Mouse (Mus musculus) liver, adult 2 months (tissue): ENCODE data around the gene Vav3. TPM values are rescaled to one million over a fixed set of nuclear protein-coding genes. Genes with fewer than 3 reads are reported as not detected.

Source experiments
- DNase-seq: peaks from one replicate; pipeline ENCODE4 v3.0.0-alpha.2; 2011; ENCODE audit warnings: low read depth, low spot score; ENCODE audit errors: extremely low read depth
- H3K27ac ChIP-seq: fragments of 200-500 bp; replicated peaks from 2 replicates; pipeline ENCODE4 v1.5.1; 2012; ENCODE audit warnings: low read depth, mild to moderate bottlenecking, control low read depth, inconsistent platforms, low read length; ENCODE audit not compliant: insufficient read depth
- H3K27me3 ChIP-seq: fragments of 200-500 bp; 2 replicates; pipeline ENCODE4 v1.6.1; 2012; ENCODE audit warnings: mild to moderate bottlenecking, moderate library complexity, low read length, inconsistent platforms; ENCODE audit not compliant: control insufficient read depth, insufficient read depth
- H3K36me3 ChIP-seq: fragments of 200-500 bp; 2 replicates; pipeline ENCODE4 v1.6.1; 2012; ENCODE audit warnings: low read length, inconsistent platforms; ENCODE audit not compliant: control insufficient read depth, insufficient read depth
- H3K4me1 ChIP-seq: fragments of 200-500 bp; 2 replicates; pipeline ENCODE4 v1.6.1; 2011; ENCODE audit warnings: low read length; ENCODE audit not compliant: control insufficient read depth, insufficient read depth
- H3K4me3 ChIP-seq: fragments of 200-500 bp; 2 replicates; pipeline ENCODE4 v1.5.1; 2011; ENCODE audit warnings: low read depth, mild to moderate bottlenecking, control low read depth, low read length, moderate library complexity; ENCODE audit not compliant: insufficient read depth
- H3K79me2 ChIP-seq: fragments of 200-500 bp; 2 replicates; pipeline ENCODE4 v1.6.1; 2012; ENCODE audit warnings: inconsistent platforms, mild to moderate bottlenecking, low read length, moderate library complexity; ENCODE audit not compliant: control insufficient read depth, insufficient read depth
- H3K9ac ChIP-seq: fragments of 200-500 bp; 2 replicates; pipeline ENCODE4 v1.6.1; 2012; ENCODE audit warnings: low read depth, mild to moderate bottlenecking, control low read depth, inconsistent platforms, low read length
- CTCF ChIP-seq: fragments of 200-500 bp; IDR thresholded peaks from 2 replicates; pipeline ENCODE4 v1.5.1; 2011; ENCODE audit warnings: low read depth, low read length, control low read depth
- POLR2A ChIP-seq: fragments of 200-500 bp; IDR thresholded peaks from 2 replicates; pipeline ENCODE4 v1.6.1; 2011; ENCODE audit warnings: low read length, control low read depth; ENCODE audit not compliant: insufficient read depth; ENCODE audit errors: extremely low read depth
- WGBS: fragments of 180-500 bp; shearing (Covaris S2); methylation state at CpG from one replicate; pipeline ENCODE4 v1.1.7; 2018; 5-methylcytosine and 5-hydroxymethylcytosine counted together
- polyA plus RNA-seq: library from polyadenylated mRNA; depleted of rRNA; stranded (reverse); fragments of >200 nt; gene quantifications from 2 replicates; pipeline ENCODE4 v1.2.3, GENCODE M21; 2012
- total RNA-seq: library from RNA; depleted of rRNA; stranded (reverse); fragments of >200 nt; gene quantifications from 2 replicates; pipeline ENCODE4 v1.2.3, GENCODE M21; 2014

The Vav3 gene
- total and polyA plus RNA-seq, 2 experiments, result 0.29 to 3.0 TPM

- no peak overlapping the region for H3K9ac ChIP-seq
- 69% methylated on average over 9 of the region's 9 CpGs for WGBS
- H3K27ac ChIP-seq, result no peak overlapping the region
- H3K27me3 ChIP-seq, result no peaks in the 10 kb centered on the region
- TF ChIP-seq POLR2A (no peak), CTCF (no peak)
- no peak overlapping the region for H3K4me3 ChIP-seq
- H3K36me3 ChIP-seq, result no peaks in the 10 kb centered on the region
- no peak for DNase-seq
- H3K4me1 ChIP-seq, result no peaks in the 10 kb centered on the region; the same call in 1 of the 2 replicates
- no peaks in the 10 kb centered on the region for H3K79me2 ChIP-seq
Observed at GRCm38 (mm10) chr3:109368383-109369289, 28.2 kb downstream of the Vav3 start.

- DNase-seq, result no peak
- Histone ChIP-seq H3K9ac (no peak overlapping the region), H3K27ac (no peak overlapping the region), H3K79me2 (no peaks in the 10 kb centered on the region), H3K27me3 (no peaks in the 10 kb centered on the region), H3K4me1 (no peaks in the 10 kb centered on the region), H3K36me3 (no peaks in the 10 kb centered on the region), H3K4me3 (no peak overlapping the region)
- WGBS, result 43% methylated on average over 1 of the region's 1 CpGs
- TF ChIP-seq POLR2A, result no peak
- no peak for TF ChIP-seq CTCF
Observed at GRCm38 (mm10) chr3:109371576-109371975, 31.1 kb downstream of the Vav3 start.

GRCm38 (mm10) chr3:109372678-109373077 lies 32.2 kb downstream of the Vav3 start:
- Histone ChIP-seq H3K9ac (no peak overlapping the region), H3K27ac (no peak overlapping the region), H3K79me2 (no peaks in the 10 kb centered on the region), H3K27me3 (no peaks in the 10 kb centered on the region), H3K4me1 (no peaks in the 10 kb centered on the region), H3K4me3 (no peak overlapping the region), H3K36me3 (no peaks in the 10 kb centered on the region)
- TF ChIP-seq CTCF, result no peak
- no peak for TF ChIP-seq POLR2A
- 79% methylated on average over 4 of the region's 4 CpGs for WGBS
- no peak for DNase-seq

- H3K9ac ChIP-seq, result no peak overlapping the region
- TF ChIP-seq CTCF (no peak), POLR2A (no peak)
- 84% methylated on average over 4 of the region's 4 CpGs for WGBS
- no peaks in the 10 kb centered on the region for H3K36me3 ChIP-seq
- no peak overlapping the region for H3K4me3 ChIP-seq
- no peak overlapping the region for H3K27ac ChIP-seq
- no peak for DNase-seq
- H3K27me3 ChIP-seq, result no peaks in the 10 kb centered on the region
- H3K4me1 ChIP-seq, result no peaks in the 10 kb centered on the region
- H3K79me2 ChIP-seq, result no peaks in the 10 kb centered on the region
Observed at GRCm38 (mm10) chr3:109378278-109378677, 37.8 kb downstream of the Vav3 start.

- no peaks in the 10 kb centered on the region for H3K4me1 ChIP-seq
- H3K79me2 ChIP-seq, result no peaks in the 10 kb centered on the region
- no peak overlapping the region for H3K9ac ChIP-seq
- no peak overlapping the region for H3K4me3 ChIP-seq
- DNase-seq, result no peak
- no peaks in the 10 kb centered on the region for H3K36me3 ChIP-seq
- no peak overlapping the region for H3K27ac ChIP-seq
- H3K27me3 ChIP-seq, result no peaks in the 10 kb centered on the region
- no peak for TF ChIP-seq CTCF
- TF ChIP-seq POLR2A, result no peak
- WGBS, result 70% methylated on average over 6 of the region's 6 CpGs
Observed at GRCm38 (mm10) chr3:109378684-109379083, 38.2 kb downstream of the Vav3 start.

GRCm38 (mm10) chr3:109388730-109389129 lies 48.3 kb downstream of the Vav3 start:
- WGBS, result 83% methylated on average over 10 of the region's 10 CpGs
- H3K9ac ChIP-seq, result no peak overlapping the region
- H3K36me3 ChIP-seq, result no peaks in the 10 kb centered on the region
- H3K4me1 ChIP-seq, result no peaks in the 10 kb centered on the region; the same call in 1 of the 2 replicates
- TF ChIP-seq POLR2A (no peak), CTCF (no peak)
- no peaks in the 10 kb centered on the region for H3K27me3 ChIP-seq
- H3K27ac ChIP-seq, result no peak overlapping the region
- no peak overlapping the region for H3K4me3 ChIP-seq
- no peaks in the 10 kb centered on the region for H3K79me2 ChIP-seq
- DNase-seq, result no peak
